Mouse (Mus musculus) hindbrain, embryonic 11.5 days (tissue): ENCODE data around the gene Ppl. TPM values are rescaled to one million over a fixed set of nuclear protein-coding genes. Genes with fewer than 3 reads are reported as not detected.

Experiments used
- ATAC-seq: fragments of 200-750 bp; cut with Nextera tagmentation; 2 replicates; pipeline ENCODE4 v1.8.0; 2017; ENCODE audit warnings: mild to moderate bottlenecking, moderate TSS enrichment, moderate library complexity; ENCODE audit not compliant: low FRiP score
- DNase-seq: peaks from one replicate; pipeline ENCODE4 v3.0.0-alpha.2; 2015; ENCODE audit warnings: low spot score
- H3K27ac ChIP-seq: fragments of 300-500 bp; sonication (generic); 2 replicates; pipeline ENCODE4 v1.5.1; 2014; ENCODE audit warnings: mild to moderate bottlenecking, low read depth, low read length
- H3K27me3 ChIP-seq: fragments of 300-500 bp; sonication (generic); 2 replicates; pipeline ENCODE4 v1.6.1; 2014; ENCODE audit warnings: mild to moderate bottlenecking, low read length, moderate library complexity, mixed read lengths; ENCODE audit not compliant: control insufficient read depth, insufficient read depth
- H3K36me3 ChIP-seq: fragments of 300-500 bp; sonication (generic); 2 replicates; pipeline ENCODE4 v1.6.1; 2014; ENCODE audit warnings: mild to moderate bottlenecking, low read length, moderate library complexity, mixed read lengths; ENCODE audit not compliant: control insufficient read depth, insufficient read depth
- H3K4me1 ChIP-seq: fragments of 300-500 bp; sonication (generic); replicated peaks from 2 replicates; pipeline ENCODE4 v1.6.1; 2014; ENCODE audit warnings: low read length, mixed read lengths; ENCODE audit not compliant: control insufficient read depth, insufficient read depth
- H3K4me2 ChIP-seq: fragments of 300-500 bp; sonication (generic); replicated peaks from 2 replicates; pipeline ENCODE4 v1.6.1; 2014; ENCODE audit warnings: mild to moderate bottlenecking, low read depth, low read length
- H3K4me3 ChIP-seq: fragments of 300-500 bp; sonication (generic); 2 replicates; pipeline ENCODE4 v1.5.1; 2014; ENCODE audit warnings: low read depth, low read length
- H3K9ac ChIP-seq: fragments of 300-500 bp; sonication (generic); 2 replicates; pipeline ENCODE4 v1.6.1; 2014; ENCODE audit warnings: low read depth, low read length
- H3K9me3 ChIP-seq: fragments of 300-500 bp; sonication (generic); 2 replicates; pipeline ENCODE4 v1.6.1; 2016; ENCODE audit warnings: low read length; ENCODE audit not compliant: control insufficient read depth
- WGBS: fragments of 180-500 bp; shearing (Covaris S2); extraction: QIAGEN DNeasy Blood & Tissue Kit; methylation state at CpG from one replicate; pipeline ENCODE4 v1.1.7; 2014; 5-methylcytosine and 5-hydroxymethylcytosine counted together
- polyA plus RNA-seq: library from polyadenylated mRNA; unstranded; fragments of >200 nt; fragmentation: Nextera tagmentation; extraction: Ambion mirVana; gene quantifications from 2 replicates; pipeline ENCODE4 v1.2.1, GENCODE M21; 2014

The Ppl gene
- polyA plus RNA-seq, 1 experiment from 2014 or later = 1.2 TPM

GRCm38 (mm10) chr16:5049182-5049773 lies 82.9 kb downstream of the Ppl start:
- no peak for DNase-seq
- peaks cover 3% of the 10 kb centered on the region for H3K4me1 ChIP-seq
- peaks cover 3% of the 10 kb centered on the region; the same call in 1 of the 2 replicates for H3K36me3 ChIP-seq
- H3K9me3 ChIP-seq = no peaks in the 10 kb centered on the region
- H3K27me3 ChIP-seq = no peaks in the 10 kb centered on the region
- WGBS = 0% methylated on average over 38 of the region's 38 CpGs
- peak overlapping the region; percentile 76 for H3K4me2 ChIP-seq
- peak overlapping the region; percentile 96 for H3K9ac ChIP-seq
- H3K4me3 ChIP-seq = peak overlapping the region; percentile 97
- H3K27ac ChIP-seq = peak overlapping the region; percentile 82
- peak; percentile 68 for ATAC-seq

- Histone ChIP-seq H3K4me2 (no peak overlapping the region), H3K9me3 (no peaks in the 10 kb centered on the region), H3K9ac (no peak overlapping the region), H3K36me3 (peaks cover 5% of the 10 kb centered on the region; the same call in 1 of the 2 replicates), H3K27ac (no peak overlapping the region), H3K4me1 (peaks cover 3% of the 10 kb centered on the region), H3K4me3 (no peak overlapping the region), H3K27me3 (no peaks in the 10 kb centered on the region)
- ATAC-seq = no peak
- WGBS = 97% methylated on average over 3 of the region's 3 CpGs
- DNase-seq = no peak
Observed at GRCm38 (mm10) chr16:5045322-5045721, 86.9 kb downstream of the Ppl start.

- Histone ChIP-seq H3K4me1 (no peaks in the 10 kb centered on the region), H3K9me3 (no peaks in the 10 kb centered on the region), H3K36me3 (peaks cover 22% of the 10 kb centered on the region), H3K27me3 (no peaks in the 10 kb centered on the region), H3K4me3 (no peak overlapping the region), H3K4me2 (no peak overlapping the region), H3K27ac (no peak overlapping the region), H3K9ac (no peak overlapping the region)
- 89% methylated on average over 5 of the region's 5 CpGs for WGBS
- DNase-seq (no peak), ATAC-seq (no peak)
Observed at GRCm38 (mm10) chr16:5036649-5037234, 95.5 kb downstream of the Ppl start.

Other genes starting within 250 kb of the Ppl start
- gene Mgrn1, start 246.2 kb downstream of the Ppl start, polyA plus RNA-seq = 61.3 and 68.8 TPM in 2 replicates
- gene Nudt16l1, start 193.7 kb downstream of the Ppl start, polyA plus RNA-seq = 131 and 138 TPM in 2 replicates
- gene Anks3, start 168.2 kb downstream of the Ppl start, polyA plus RNA-seq = 41.1 and 46.6 TPM in 2 replicates
- not detected in 2 replicates for gene Sept12, start 134.6 kb downstream of the Ppl start, polyA plus RNA-seq
- 3.5 and 4.5 TPM in 2 replicates for gene Smim22, start 125.1 kb downstream of the Ppl start, polyA plus RNA-seq
- 74.1 and 84.9 TPM in 2 replicates for gene Rogdi, start 118.9 kb downstream of the Ppl start, polyA plus RNA-seq
- 112 and 168 TPM in 2 replicates for gene Glyr1, start 82.6 kb downstream of the Ppl start, polyA plus RNA-seq
- 23.4 and 25.1 TPM in 2 replicates for gene Ubn1, start 82.4 kb downstream of the Ppl start, polyA plus RNA-seq
- gene Sec14l5, start 14.7 kb upstream of the Ppl start, polyA plus RNA-seq = 0.54 and 0.62 TPM in 2 replicates
- gene Nagpa, start 71.6 kb upstream of the Ppl start, polyA plus RNA-seq = 9.8 and 10.4 TPM in 2 replicates
- 5.3 and 7.0 TPM in 2 replicates for gene AU021092, start 89.9 kb upstream of the Ppl start, polyA plus RNA-seq
- 25.5 and 28.1 TPM in 2 replicates for gene Alg1, start 101.2 kb upstream of the Ppl start, polyA plus RNA-seq
- gene Eef2kmt, start 123.6 kb upstream of the Ppl start, polyA plus RNA-seq = 13.0 and 14.5 TPM in 2 replicates